Mouse (Mus musculus) heart, adult 11 months (tissue): Measurements from ENCODE around the gene Slc5a4a.

ENCODE experiments used
- DNase-seq: peaks from one replicate; pipeline ENCODE4 v3.0.0; 2022

The Slc5a4a gene

GRCm38 (mm10) chr10:76225944-76226343 is 78.7 kb downstream of the Slc5a4a start:
- peak; percentile 49 for DNase-seq

- peak; percentile 75 for DNase-seq
Measured at GRCm38 (mm10) chr10:76229627-76230026, 82.4 kb downstream of the Slc5a4a start.

- peak; percentile 99 for DNase-seq
Measured at GRCm38 (mm10) chr10:76237341-76238225, 90.3 kb downstream of the Slc5a4a start, which contains the start of gene Prmt2. Prmt2 (minus strand) TSS chr10:76237865.
